Mouse (Mus musculus): ENCODE measurements around the gene Spata48. TPM values are rescaled to one million over a fixed set of nuclear protein-coding genes. Genes with fewer than 3 reads are reported as not detected.

Gene Spata48
- polyA plus RNA-seq, 2 experiments = 0.20 to 0.41 TPM

DNA sequence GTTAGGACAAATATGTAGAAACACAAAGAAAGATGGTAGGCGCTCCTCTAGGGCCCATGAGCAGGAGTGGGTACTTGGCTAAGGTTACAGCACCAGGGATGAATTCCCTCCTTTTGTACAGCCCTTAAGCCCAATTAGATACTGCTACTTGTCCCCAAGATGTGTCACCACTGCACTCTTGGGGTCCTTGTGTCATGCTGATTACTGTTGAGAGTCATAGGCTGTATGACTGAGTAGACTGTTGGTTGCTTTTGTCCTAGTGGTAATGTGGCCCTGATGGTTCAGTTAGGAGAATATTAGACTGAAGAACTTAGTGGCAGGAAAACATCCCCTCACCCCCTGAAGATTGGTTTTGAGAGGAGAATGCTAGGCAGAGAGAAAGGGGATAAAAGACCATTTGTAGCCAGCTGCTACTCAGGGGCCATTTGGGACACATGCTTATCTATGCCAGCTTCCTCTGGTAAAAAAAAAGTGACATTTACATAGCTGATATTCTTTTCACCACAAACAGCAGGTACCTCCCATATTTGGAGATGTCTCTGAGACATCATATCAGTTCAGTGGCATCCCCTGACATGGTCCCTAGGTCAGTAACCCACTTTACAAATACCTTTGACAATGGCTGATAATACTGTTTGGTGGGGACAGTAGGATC is 56.0 kb downstream of the Spata48 start:
- 79% methylated on average over 1 of the region's 1 CpGs for WGBS (ENCODE audit: insufficient replicate concordance)
- H3K27ac ChIP-seq = no peak overlapping the region; the same call in 1 of the 2 replicates
- peak; percentile 76 for ATAC-seq (ENCODE audit: insufficient read depth)

DNA sequence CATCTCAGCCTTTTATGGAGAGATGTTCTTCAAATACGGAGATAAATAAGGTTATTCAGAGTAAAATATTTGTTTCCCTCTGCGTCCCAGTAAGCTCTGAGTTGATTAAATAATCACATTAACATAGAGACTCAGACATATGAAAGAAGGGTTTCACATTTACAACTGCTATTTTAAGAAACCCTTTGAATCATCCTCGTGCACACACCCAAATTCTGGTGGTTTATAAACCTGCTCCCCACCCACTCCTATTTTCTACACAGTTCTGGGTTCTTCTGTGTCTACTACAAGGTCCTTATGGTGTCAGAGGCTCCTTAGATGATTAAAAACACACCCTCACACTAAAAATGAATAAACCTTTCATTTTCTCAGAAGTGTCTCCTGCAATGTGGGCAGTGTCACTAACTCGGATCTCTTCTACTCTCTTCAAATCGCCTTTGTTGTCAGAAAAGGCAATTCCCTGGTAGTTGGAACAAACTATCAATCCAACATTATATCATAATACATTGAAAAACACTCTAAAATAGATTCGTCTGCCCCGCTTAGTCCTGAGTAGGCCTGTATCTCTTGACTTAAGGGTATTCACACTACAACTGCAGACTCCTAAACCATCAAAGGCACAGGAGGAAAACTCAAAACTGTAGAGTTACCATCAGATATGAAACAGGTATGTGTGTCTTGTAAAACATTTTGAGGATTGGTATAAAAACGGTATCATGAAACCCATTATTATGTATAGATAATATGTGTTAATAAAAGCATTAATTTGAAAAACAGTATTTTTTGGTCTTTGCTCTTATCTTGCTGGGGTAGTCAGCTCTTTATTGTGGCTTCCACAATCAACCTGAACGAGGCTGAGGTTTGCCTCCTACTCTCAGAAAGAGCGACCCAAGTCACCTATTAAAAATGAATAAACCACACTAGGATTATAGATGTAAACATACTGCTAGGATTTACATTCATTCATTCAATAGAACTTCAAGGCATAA is 57.7 kb downstream of the Spata48 start:
- no peaks in the 10 kb centered on the region for H3K9me3 ChIP-seq (ENCODE audit: control insufficient read depth, low read length)
- WGBS (ENCODE audit: insufficient replicate concordance) = 54% methylated on average over 10 of the region's 10 CpGs
- H3K27me3 ChIP-seq (ENCODE audit: control insufficient read depth, insufficient read depth, low read length) = no peaks in the 10 kb centered on the region
- no peaks in the 10 kb centered on the region for H3K36me3 ChIP-seq (replicated peaks; ENCODE audit: control insufficient read depth, insufficient read depth, low read depth)
- H3K4me3 ChIP-seq (ENCODE audit: insufficient read depth in 1 of 2, low read depth in 2 of 2, low read length in 2 of 2) = no peak overlapping the region
- DNase-seq (ENCODE audit: low read depth in 3 of 3, low spot score in 3 of 3) = no peak
- no peak overlapping the region for H3K4me2 ChIP-seq (ENCODE audit: low read depth)
- no peak overlapping the region for H3K27ac ChIP-seq
- H3K4me1 ChIP-seq (replicated peaks; ENCODE audit: control insufficient read depth in 2 of 2, insufficient read depth in 2 of 2, low read length in 1 of 2) = peaks cover 12 to 24% of the 10 kb centered on the region in 2 experiments
- H3K9ac ChIP-seq (replicated peaks) = no peak overlapping the region
- ATAC-seq (ENCODE audit: insufficient read depth) = no peak
- TF ChIP-seq EP300 (IDR thresholded peaks at IDR 0.05; ENCODE audit: low read depth) (no peak), CTCF (IDR thresholded peaks at IDR 0.05; ENCODE audit: low read depth) (no peak)

More for the DNA sequence above, 56.0 kb downstream of the Spata48 start:
- peak; percentile 22 to 30 (median 29) for DNase-seq (ENCODE audit: low read depth in 3 of 3, low spot score in 3 of 3)
- peak overlapping the region; percentile 15; the same call in 1 of the 2 replicates for H3K4me2 ChIP-seq (ENCODE audit: low read depth)
- no peak overlapping the region for H3K4me3 ChIP-seq (ENCODE audit: insufficient read depth in 1 of 2, low read depth in 2 of 2, low read length in 2 of 2)
- H3K27me3 ChIP-seq (ENCODE audit: control insufficient read depth, insufficient read depth, low read length) = no peaks in the 10 kb centered on the region
- H3K4me1 ChIP-seq (replicated peaks; ENCODE audit: control insufficient read depth in 2 of 2, insufficient read depth in 2 of 2, low read length in 1 of 2) = peaks cover 12 to 22% of the 10 kb centered on the region in 2 experiments
- TF ChIP-seq CTCF (IDR thresholded peaks at IDR 0.05; ENCODE audit: low read depth) = no peak
- TF ChIP-seq EP300 (IDR thresholded peaks at IDR 0.05; ENCODE audit: low read depth) = peak; percentile 64
- H3K36me3 ChIP-seq (replicated peaks; ENCODE audit: control insufficient read depth, insufficient read depth, low read depth) = no peaks in the 10 kb centered on the region
- H3K9me3 ChIP-seq (ENCODE audit: control insufficient read depth, low read length) = no peaks in the 10 kb centered on the region
- H3K9ac ChIP-seq (replicated peaks) = no peak overlapping the region

- Histone ChIP-seq H3K4me1 (replicated peaks; ENCODE audit: control insufficient read depth in 2 of 2, insufficient read depth in 2 of 2, low read length in 1 of 2) (peaks cover 12 to 24% of the 10 kb centered on the region in 2 experiments), H3K36me3 (replicated peaks; ENCODE audit: control insufficient read depth, insufficient read depth, low read depth) (no peaks in the 10 kb centered on the region), H3K27me3 (ENCODE audit: control insufficient read depth, insufficient read depth, low read length) (no peaks in the 10 kb centered on the region), H3K27ac (0 out of 2 replicates have a peak overlapping the region, but pooled peaks have one; percentile 30), H3K4me3 (ENCODE audit: insufficient read depth in 1 of 2, low read depth in 2 of 2, low read length in 2 of 2) (no peak overlapping the region), H3K9me3 (ENCODE audit: control insufficient read depth, low read length) (no peaks in the 10 kb centered on the region), H3K4me2 (ENCODE audit: low read depth) (peak overlapping the region; percentile 45), H3K9ac (replicated peaks) (no peak overlapping the region)
- peak; percentile 80 for TF ChIP-seq EP300 (IDR thresholded peaks at IDR 0.05; ENCODE audit: low read depth)
- TF ChIP-seq CTCF (IDR thresholded peaks at IDR 0.05; ENCODE audit: low read depth) = no peak
- DNase-seq (ENCODE audit: low read depth in 3 of 3, low spot score in 3 of 3) (peak; percentile 13 to 37 (median 16)), ATAC-seq (ENCODE audit: insufficient read depth) (peak; percentile 79)
- WGBS (ENCODE audit: insufficient replicate concordance) = 9% methylated on average over 5 of the region's 5 CpGs
Measured at GRCm38 (mm10) chr11:11521908-11522441, 60.1 kb downstream of the Spata48 start.

GRCm38 (mm10) chr11:11528760-11529159 is 66.9 kb downstream of the Spata48 start:
- ATAC-seq (ENCODE audit: insufficient read depth) = no peak
- H3K9ac ChIP-seq (replicated peaks) = no peak overlapping the region
- H3K36me3 ChIP-seq (replicated peaks; ENCODE audit: control insufficient read depth, insufficient read depth, low read depth) = no peaks in the 10 kb centered on the region
- peaks cover 0 to 9% of the 10 kb centered on the region in 2 experiments; a peak in 2 of 4 replicates for H3K4me1 ChIP-seq (replicated peaks; ENCODE audit: control insufficient read depth in 2 of 2, insufficient read depth in 2 of 2, low read length in 1 of 2)
- no peaks in the 10 kb centered on the region for H3K27me3 ChIP-seq (ENCODE audit: control insufficient read depth, insufficient read depth, low read length)
- DNase-seq (ENCODE audit: low read depth in 3 of 3, low spot score in 3 of 3) = no peak
- H3K4me3 ChIP-seq (ENCODE audit: insufficient read depth in 1 of 2, low read depth in 2 of 2, low read length in 2 of 2) = no peak overlapping the region
- TF ChIP-seq CTCF (IDR thresholded peaks at IDR 0.05; ENCODE audit: low read depth) (no peak), EP300 (IDR thresholded peaks at IDR 0.05; ENCODE audit: low read depth) (no peak)
- no peaks in the 10 kb centered on the region for H3K9me3 ChIP-seq (ENCODE audit: control insufficient read depth, low read length)
- H3K4me2 ChIP-seq (ENCODE audit: low read depth) = 0 out of 2 replicates have a peak overlapping the region, but pooled peaks have one; percentile 6
- H3K27ac ChIP-seq = no peak overlapping the region
- WGBS (ENCODE audit: insufficient replicate concordance) = 29% methylated on average over 11 of the region's 11 CpGs

Measured in liver, embryonic 14.5 days (tissue).